Mouse (Mus musculus) megakaryocyte, embryonic 14.5 days (primary cell): ENCODE data around the gene Fbxo3. TPM values are rescaled to one million over a fixed set of nuclear protein-coding genes. Genes with fewer than 3 reads are reported as not detected.
"Not testable (repeated sequence)": the region's sequence is repeated elsewhere in the genome, so short reads cannot be mapped to it uniquely, and the experiment has no call there.

Experiments used
- H3K27me3 ChIP-seq: replicated peaks from 2 replicates; pipeline ENCODE3; 2012; ENCODE audit warnings: inconsistent platforms
- H3K36me3 ChIP-seq: replicated peaks from 2 replicates; pipeline ENCODE3; 2012; ENCODE audit warnings: low read length, inconsistent platforms, mixed read lengths
- H3K4me1 ChIP-seq: 2 replicates; pipeline ENCODE4 v1.6.1; 2012; ENCODE audit warnings: inconsistent platforms
- H3K4me3 ChIP-seq: replicated peaks from 2 replicates; pipeline ENCODE3; 2012; ENCODE audit warnings: moderate library complexity, mild to moderate bottlenecking, inconsistent platforms
- H3K9me3 ChIP-seq: 2 replicates; pipeline ENCODE4 v1.6.1; 2012; ENCODE audit warnings: inconsistent platforms
- FLI1 ChIP-seq: IDR thresholded peaks from 2 replicates; pipeline ENCODE4 v1.6.1; 2012; ENCODE audit warnings: low read length, inconsistent platforms, mixed read lengths
- GATA1 ChIP-seq: IDR thresholded peaks from 3 replicates; pipeline ENCODE4 v1.6.1; 2012; ENCODE audit warnings: mixed read lengths, low read length, inconsistent platforms, borderline replicate concordance
- polyA plus RNA-seq: library from polyadenylated mRNA; stranded (reverse); fragments of >175 nt; gene quantifications from 2 replicates; pipeline ENCODE4 v1.2.3, GENCODE M21; 2012; ENCODE audit warnings: low replicate concordance; ENCODE audit not compliant: insufficient read depth

The Fbxo3 gene
- 2.7 TPM in 1 of 2 replicates, not detected in the other for polyA plus RNA-seq

GRCm38 (mm10) chr2:104027458-104028138 lies at the start of gene Fbxo3:
Gene Fbxo3 (plus strand): TSS chr2:104027721.
- Histone ChIP-seq H3K36me3 (peaks cover 21% of the 10 kb centered on the region), H3K9me3 (peaks cover 13% of the 10 kb centered on the region), H3K4me1 (peaks cover 32% of the 10 kb centered on the region), H3K27me3 (no peaks in the 10 kb centered on the region), H3K4me3 (peak within 1 kb of the TSS; percentile 100)
- TF ChIP-seq FLI1 (no peak), GATA1 (no peak)

GRCm38 (mm10) chr2:103982250-103982649 lies 45.3 kb upstream of the Fbxo3 start:
- Histone ChIP-seq H3K4me1 (peaks cover 54% of the 10 kb centered on the region), H3K27me3 (no peaks in the 10 kb centered on the region), H3K9me3 (0 out of 2 replicates have a peak, but pooled peaks cover 4% of the 10 kb centered on the region), H3K4me3 (no peak overlapping the region), H3K36me3 (peaks cover 81% of the 10 kb centered on the region)
- TF ChIP-seq FLI1 (no peak), GATA1 (no peak)

DNA sequence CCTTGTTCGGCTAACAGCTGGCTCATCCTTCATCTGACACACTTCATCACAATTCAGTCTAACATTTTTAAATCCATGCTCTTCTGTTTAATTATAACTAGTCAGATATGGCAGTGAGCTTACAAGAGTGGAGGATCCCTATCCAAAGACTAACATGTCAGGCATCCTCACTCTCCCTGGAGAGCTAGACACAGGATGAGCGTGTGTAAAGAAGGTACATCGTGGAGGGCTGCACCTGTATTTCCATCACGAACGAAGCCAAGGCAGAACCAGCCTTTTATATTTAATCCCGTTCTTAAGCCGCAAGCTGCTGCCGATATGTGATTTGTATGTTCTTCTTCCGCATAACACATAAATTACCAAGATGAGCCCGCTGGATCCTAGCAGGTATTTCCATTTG lies 44.4 kb upstream of the Fbxo3 start:
- H3K4me1 ChIP-seq: peaks cover 53% of the 10 kb centered on the region
- no peaks in the 10 kb centered on the region for H3K27me3 ChIP-seq
- no peak overlapping the region for H3K4me3 ChIP-seq
- 0 out of 2 replicates have a peak, but pooled peaks cover 4% of the 10 kb centered on the region for H3K9me3 ChIP-seq
- TF ChIP-seq FLI1 (no peak), GATA1 (no peak)
- H3K36me3 ChIP-seq: peaks cover 72% of the 10 kb centered on the region

DNA sequence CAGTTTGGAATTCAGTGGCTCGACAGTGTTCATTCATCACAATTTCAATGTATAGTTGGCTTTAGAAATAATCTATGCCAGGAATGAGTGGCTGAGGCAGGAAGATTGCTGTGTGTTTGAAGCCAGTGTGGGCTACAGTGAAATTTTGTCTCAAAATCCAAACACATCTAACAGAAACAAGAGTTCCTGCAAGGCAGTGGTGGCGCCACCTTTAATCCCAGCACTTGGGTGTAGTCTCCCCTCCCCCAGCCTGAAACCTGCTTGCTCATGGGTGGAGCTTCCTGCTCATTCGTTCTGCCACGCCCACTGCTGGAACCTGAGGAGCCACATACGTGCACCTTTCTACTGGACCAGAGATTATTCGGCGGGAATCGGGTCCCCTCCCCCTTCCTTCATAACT lies 39.9 kb upstream of the Fbxo3 start:
- H3K27me3 ChIP-seq, H3K4me3 ChIP-seq: not testable (repeated sequence)
- H3K4me1 ChIP-seq: peaks cover 27% of the 10 kb centered on the region; the same call in 1 of the 2 replicates

GRCm38 (mm10) chr2:103989724-103990123 lies 37.8 kb upstream of the Fbxo3 start:
- Histone ChIP-seq H3K4me1 (peaks cover 12% of the 10 kb centered on the region; the same call in 1 of the 2 replicates), H3K27me3 (no peaks in the 10 kb centered on the region), H3K4me3 (no peak overlapping the region), H3K9me3 (peaks cover 8% of the 10 kb centered on the region; the same call in 1 of the 2 replicates), H3K36me3 (peaks cover 8% of the 10 kb centered on the region)
- TF ChIP-seq GATA1: no peak
- TF ChIP-seq FLI1: no peak

More for the DNA sequence above, 39.9 kb upstream of the Fbxo3 start:
- not testable (repeated sequence) for H3K9me3 ChIP-seq
- peaks cover 28% of the 10 kb centered on the region for H3K36me3 ChIP-seq

GRCm38 (mm10) chr2:103991303-103991702 lies 36.2 kb upstream of the Fbxo3 start:
- peaks cover 11% of the 10 kb centered on the region; the same call in 1 of the 2 replicates for H3K4me1 ChIP-seq
- H3K27me3 ChIP-seq: no peaks in the 10 kb centered on the region
- peaks cover 8% of the 10 kb centered on the region; the same call in 1 of the 2 replicates for H3K9me3 ChIP-seq
- peaks cover 5% of the 10 kb centered on the region for H3K36me3 ChIP-seq
- TF ChIP-seq GATA1 (no peak), FLI1 (no peak)
- H3K4me3 ChIP-seq: no peak overlapping the region

GRCm38 (mm10) chr2:103992162-103992561 lies 35.4 kb upstream of the Fbxo3 start:
- TF ChIP-seq FLI1 (no peak), GATA1 (no peak)
- Histone ChIP-seq H3K36me3 (no peaks in the 10 kb centered on the region), H3K4me1 (peaks cover 5% of the 10 kb centered on the region; the same call in 1 of the 2 replicates), H3K9me3 (peaks cover 3% of the 10 kb centered on the region; the same call in 1 of the 2 replicates), H3K4me3 (no peak overlapping the region), H3K27me3 (no peaks in the 10 kb centered on the region)

- Histone ChIP-seq H3K4me1 (peaks cover 6% of the 10 kb centered on the region; the same call in 1 of the 2 replicates), H3K9me3 (peaks cover 3% of the 10 kb centered on the region; the same call in 1 of the 2 replicates), H3K4me3 (no peak overlapping the region), H3K36me3 (no peaks in the 10 kb centered on the region), H3K27me3 (no peaks in the 10 kb centered on the region)
- no peak for TF ChIP-seq FLI1
These were observed 34.7 kb upstream of the Fbxo3 start for GRCm38 (mm10) chr2:103992618-103993332.

GRCm38 (mm10) chr2:104001076-104001475 lies 26.4 kb upstream of the Fbxo3 start:
- H3K27me3 ChIP-seq: peaks cover 10% of the 10 kb centered on the region
- H3K4me3 ChIP-seq: no peak overlapping the region
- H3K36me3 ChIP-seq: no peaks in the 10 kb centered on the region
- H3K9me3 ChIP-seq: peaks cover 8% of the 10 kb centered on the region
- peaks cover 27% of the 10 kb centered on the region for H3K4me1 ChIP-seq
- no peak for TF ChIP-seq FLI1
- no peak for TF ChIP-seq GATA1

- Histone ChIP-seq H3K36me3 (no peaks in the 10 kb centered on the region), H3K4me1 (peaks cover 27% of the 10 kb centered on the region), H3K9me3 (peaks cover 8% of the 10 kb centered on the region), H3K27me3 (peaks cover 11% of the 10 kb centered on the region), H3K4me3 (no peak overlapping the region)
- no peak for TF ChIP-seq FLI1
- TF ChIP-seq GATA1: no peak
These were observed 25.7 kb upstream of the Fbxo3 start for GRCm38 (mm10) chr2:104001861-104002260.
